Mouse (Mus musculus): ENCODE data around the gene Kmt2b.

GRCm38 (mm10) chr7:30572389-30572788 is 16.1 kb downstream of the Kmt2b start:
- TF ChIP-seq POLR2A (IDR thresholded peaks at IDR 0.05; ENCODE audit: borderline replicate concordance, control insufficient read depth, low read depth, low read length) (no peak), CTCF (IDR thresholded peaks at IDR 0.05; ENCODE audit: control insufficient read depth, insufficient read depth, low read length) (no peak)
